Mouse (Mus musculus): ENCODE results near the gene Adam1b. TPM values are rescaled to one million over a fixed set of nuclear protein-coding genes. Genes with fewer than 3 reads are reported as not detected.

Adam1b gene
- polyA plus RNA-seq, 1 experiment from 2014 or later: not detected

Other genes with a start within 250 kb of the Adam1b start
- gene Trafd1, start 117.8 kb downstream of the Adam1b start, polyA plus RNA-seq (2014; fragmentation: Nextera tagmentation; extraction: Ambion mirVana): 59.7 and 66.6 TPM in 2 replicates
- 42.6 and 47.0 TPM in 2 replicates for gene Naa25, start 105.5 kb downstream of the Adam1b start, polyA plus RNA-seq (2014; fragmentation: Nextera tagmentation; extraction: Ambion mirVana)
- 0.99 and 1.1 TPM in 2 replicates for gene Tmem116, start 51.5 kb downstream of the Adam1b start, polyA plus RNA-seq (2014; fragmentation: Nextera tagmentation; extraction: Ambion mirVana)
- 95.4 and 100 TPM in 2 replicates for gene Erp29, start 50.9 kb downstream of the Adam1b start, polyA plus RNA-seq (2014; fragmentation: Nextera tagmentation; extraction: Ambion mirVana)
- gene Adam1a, start 42.0 kb upstream of the Adam1b start, polyA plus RNA-seq (2014; fragmentation: Nextera tagmentation; extraction: Ambion mirVana): 2.2 and 2.3 TPM in 2 replicates
- gene Gm42878, start 42.0 kb upstream of the Adam1b start, polyA plus RNA-seq (2014; fragmentation: Nextera tagmentation; extraction: Ambion mirVana): not detected in 2 replicates
- gene Mapkapk5, start 42.5 kb upstream of the Adam1b start, polyA plus RNA-seq (2014; fragmentation: Nextera tagmentation; extraction: Ambion mirVana): 54.5 and 57.9 TPM in 2 replicates
- 80.1 and 111 TPM in 2 replicates for gene Aldh2, start 90.4 kb upstream of the Adam1b start, polyA plus RNA-seq (2014; fragmentation: Nextera tagmentation; extraction: Ambion mirVana)
- gene Acad12, start 115.5 kb upstream of the Adam1b start, polyA plus RNA-seq (2014; fragmentation: Nextera tagmentation; extraction: Ambion mirVana): 2.5 and 3.0 TPM in 2 replicates
- gene Acad10, start 157.1 kb upstream of the Adam1b start, polyA plus RNA-seq (2014; fragmentation: Nextera tagmentation; extraction: Ambion mirVana): 1.3 and 1.7 TPM in 2 replicates
- gene Brap, start 157.1 kb upstream of the Adam1b start, polyA plus RNA-seq (2014; fragmentation: Nextera tagmentation; extraction: Ambion mirVana): 37.1 and 42.7 TPM in 2 replicates
- gene Atxn2, start 207.9 kb upstream of the Adam1b start, polyA plus RNA-seq (2014; fragmentation: Nextera tagmentation; extraction: Ambion mirVana): 74.4 and 84.9 TPM in 2 replicates